Mouse (Mus musculus): Measurements from ENCODE around the gene Zer1. TPM values are rescaled to one million over a fixed set of nuclear protein-coding genes. Genes with fewer than 3 reads are reported as not detected.

Zer1 gene
- polyA plus RNA-seq (2015; fragmentation: Nextera tagmentation; extraction: Ambion mirVana) = 16.3 and 17.7 TPM in 2 replicates

DNA sequence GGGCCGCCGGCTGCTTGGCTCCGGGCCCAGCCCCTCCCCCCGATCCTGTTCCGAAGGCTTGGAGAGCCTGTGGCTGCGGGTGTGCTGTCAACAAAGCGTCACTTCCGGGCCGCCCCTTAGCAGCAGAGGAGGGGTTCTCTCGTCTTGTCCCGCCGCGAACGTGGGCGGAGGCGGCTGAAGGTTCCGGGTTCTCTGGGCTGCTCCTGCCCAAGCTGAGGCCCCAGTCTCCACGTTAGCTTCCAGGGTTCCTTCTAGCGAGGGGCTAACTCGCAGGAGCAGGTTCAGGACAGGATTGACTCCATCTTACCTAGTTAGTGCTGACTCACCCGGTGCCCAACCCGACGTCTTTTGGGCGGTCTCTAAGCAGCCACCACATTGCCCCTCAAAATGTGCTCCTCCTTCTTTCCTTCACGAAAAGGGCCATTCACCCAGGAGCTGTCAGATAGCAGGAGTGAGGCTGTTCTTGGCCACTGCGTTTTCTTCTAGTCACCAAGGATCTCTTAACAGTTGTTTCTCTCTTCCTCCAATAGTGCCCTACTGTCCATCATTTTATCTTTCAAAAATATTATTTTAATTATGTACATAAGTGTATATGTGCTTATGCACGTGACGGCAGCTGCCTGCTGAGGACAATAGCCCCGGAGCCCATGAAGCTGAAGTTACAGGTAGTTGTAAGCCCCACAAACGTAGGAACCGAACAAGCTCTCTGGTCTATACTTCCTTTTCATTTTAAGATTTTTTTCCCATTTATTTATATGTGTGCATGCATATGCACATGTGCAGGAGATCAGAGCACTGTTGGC lies at the start of gene Zer1:
Gene Zer1 (minus strand): TSS at position 114 of the 803 bp plus-strand sequence.

DNA sequence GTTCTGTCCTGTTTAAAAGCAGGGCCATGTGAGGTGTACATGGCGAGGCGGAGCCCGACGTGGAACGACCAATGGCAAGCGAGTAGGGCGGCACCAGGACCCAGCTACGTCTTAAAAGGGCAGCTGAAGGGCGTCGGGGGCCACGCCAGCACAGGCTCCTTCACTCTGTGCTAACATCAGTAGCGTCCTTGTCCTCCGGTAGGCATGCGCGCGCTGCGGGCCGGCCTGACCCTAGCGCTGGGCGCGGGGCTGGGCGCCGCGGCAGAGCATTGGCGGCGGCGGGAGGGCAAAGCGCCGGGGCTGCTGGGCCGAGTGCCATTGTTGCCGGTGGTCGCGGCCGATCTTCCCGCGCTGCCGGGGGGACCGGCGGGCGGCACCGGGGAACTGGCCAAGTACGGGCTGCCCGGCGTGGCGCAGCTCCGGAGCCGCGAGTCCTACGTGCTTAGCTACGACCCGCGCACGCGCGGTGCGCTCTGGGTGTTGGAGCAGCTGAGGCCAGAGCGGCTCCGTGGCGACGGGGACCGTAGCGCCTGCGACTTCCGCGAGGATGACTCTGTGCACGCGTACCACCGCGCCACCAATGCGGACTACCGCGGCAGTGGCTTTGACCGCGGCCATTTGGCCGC lies 47.1 kb upstream of the Zer1 start, which contains the start of gene Endog:
Gene Endog (plus strand): TSS at position 123 of the 626 bp plus-strand sequence.

DNA sequence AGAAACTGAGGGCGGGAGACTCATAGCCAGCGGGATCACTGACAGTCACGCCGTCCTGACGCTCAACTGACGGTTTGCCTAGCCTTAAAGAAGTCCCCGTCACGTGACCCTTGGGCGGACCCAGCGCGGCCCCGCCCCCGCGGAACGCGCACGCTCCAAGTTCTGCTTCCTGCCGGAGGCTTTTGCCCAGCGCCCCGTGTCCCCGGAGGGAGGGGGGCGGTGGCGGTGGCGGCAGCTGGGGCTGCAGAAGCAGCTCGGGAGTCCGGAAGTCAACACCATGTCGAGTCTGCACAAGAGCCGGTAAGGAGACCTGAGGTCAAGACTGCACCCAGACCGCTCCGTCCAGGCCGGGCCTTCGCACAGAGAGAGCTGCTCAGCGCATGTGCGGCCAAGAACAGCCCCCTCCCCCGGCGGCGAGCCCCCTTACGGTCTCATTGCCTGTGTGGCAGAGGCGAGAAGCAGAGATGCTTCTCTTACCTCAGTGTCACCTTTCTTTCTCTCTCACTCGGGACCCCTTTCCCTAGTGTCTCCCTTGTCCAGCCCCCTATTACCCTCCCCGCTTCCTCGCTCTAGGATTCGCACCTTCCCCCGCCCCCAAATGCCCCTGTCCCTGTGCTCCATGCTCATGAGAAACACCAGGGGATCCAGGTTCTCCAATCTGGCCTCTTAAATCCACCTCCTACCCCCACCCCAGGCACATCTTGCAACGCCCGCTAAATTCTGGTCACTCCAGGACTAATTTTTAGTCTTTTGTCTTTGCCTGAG lies 9.4 kb upstream of the Zer1 start, which contains the start of gene Tbc1d13:
Gene Tbc1d13 (plus strand): TSS at position 134 of the 765 bp plus-strand sequence.

DNA sequence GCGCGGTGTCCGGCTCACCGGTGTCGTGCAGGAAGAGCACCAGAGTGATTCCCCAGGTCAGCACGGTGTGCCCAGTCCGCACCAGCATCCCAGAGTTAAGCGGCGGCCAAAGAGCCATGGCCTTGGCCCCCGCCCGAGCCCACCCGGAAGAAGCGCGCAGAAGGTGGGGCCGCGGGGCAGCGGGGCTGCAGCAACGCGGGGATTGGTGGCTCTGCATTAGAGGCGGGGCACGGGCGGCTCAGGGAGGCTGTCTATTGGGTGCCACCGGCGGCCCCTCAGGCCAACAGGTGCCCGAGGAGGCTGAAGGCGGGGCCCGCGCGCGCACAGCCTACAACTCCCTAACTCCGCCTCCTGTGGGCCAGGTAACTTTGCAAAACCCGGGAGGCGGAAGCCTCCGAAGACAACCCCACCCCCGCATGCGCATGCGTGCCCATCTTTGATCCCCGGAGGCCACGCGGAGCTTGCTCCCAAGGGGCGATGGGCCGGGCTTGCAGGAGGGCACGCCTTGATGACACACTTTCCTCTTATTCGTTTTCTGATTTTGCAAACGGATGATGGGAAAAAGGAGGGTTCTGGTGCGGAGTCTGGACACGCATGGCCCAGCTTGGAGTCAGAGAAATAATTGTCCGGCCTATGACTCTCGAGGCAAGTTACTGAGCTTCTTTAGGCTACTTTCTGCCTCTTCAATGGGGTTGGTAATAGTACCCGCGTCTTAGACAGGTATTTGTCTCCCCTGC lies 30.7 kb downstream of the Zer1 start, which contains the start of gene Zdhhc12:
Gene Zdhhc12 (minus strand): TSS at position 178 of the 737 bp plus-strand sequence.

DNA sequence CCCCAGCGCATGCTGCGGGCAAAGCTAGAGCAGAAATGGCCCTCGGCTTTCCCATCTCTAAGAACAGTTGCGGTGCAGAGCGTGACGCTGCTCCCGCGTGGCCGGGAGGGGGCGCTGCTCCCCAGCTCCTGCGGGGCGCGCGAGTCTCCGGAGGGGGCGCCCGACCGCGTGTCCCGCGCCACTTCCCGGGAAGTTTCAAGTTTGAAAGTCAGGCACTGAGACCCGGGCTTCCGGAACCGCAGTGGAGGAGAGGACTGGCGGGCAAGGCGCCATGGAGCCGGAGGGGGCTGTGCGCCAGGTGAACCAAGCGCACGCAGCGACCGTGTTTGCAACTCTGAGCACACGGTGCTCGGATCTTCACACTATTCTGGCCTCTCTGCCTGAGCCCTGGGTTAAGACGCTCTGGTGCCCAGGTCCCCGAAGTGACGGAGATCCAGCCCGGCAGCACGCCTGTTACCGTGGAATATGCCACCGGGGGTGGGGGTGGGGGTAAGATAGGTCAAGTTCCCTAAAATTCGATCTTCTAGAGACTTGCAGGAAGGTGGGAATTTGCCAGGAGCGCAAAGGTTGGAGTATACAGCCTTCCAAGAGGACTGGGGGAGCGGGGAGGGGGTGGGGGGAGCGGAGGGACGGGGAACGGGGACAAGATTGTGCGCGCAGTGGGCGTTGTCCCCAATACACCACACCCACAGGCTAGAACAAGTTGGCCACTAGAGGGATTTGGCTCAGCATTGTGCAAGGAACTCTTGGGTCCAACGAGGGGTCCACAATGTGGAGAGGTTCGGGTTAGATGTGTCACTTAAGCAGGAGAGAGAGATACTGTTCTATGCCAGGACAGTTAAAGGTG lies 46.7 kb downstream of the Zer1 start, which contains the start of gene Pkn3:
Gene Pkn3 (plus strand): TSS at position 183 of the 847 bp plus-strand sequence.

DNA sequence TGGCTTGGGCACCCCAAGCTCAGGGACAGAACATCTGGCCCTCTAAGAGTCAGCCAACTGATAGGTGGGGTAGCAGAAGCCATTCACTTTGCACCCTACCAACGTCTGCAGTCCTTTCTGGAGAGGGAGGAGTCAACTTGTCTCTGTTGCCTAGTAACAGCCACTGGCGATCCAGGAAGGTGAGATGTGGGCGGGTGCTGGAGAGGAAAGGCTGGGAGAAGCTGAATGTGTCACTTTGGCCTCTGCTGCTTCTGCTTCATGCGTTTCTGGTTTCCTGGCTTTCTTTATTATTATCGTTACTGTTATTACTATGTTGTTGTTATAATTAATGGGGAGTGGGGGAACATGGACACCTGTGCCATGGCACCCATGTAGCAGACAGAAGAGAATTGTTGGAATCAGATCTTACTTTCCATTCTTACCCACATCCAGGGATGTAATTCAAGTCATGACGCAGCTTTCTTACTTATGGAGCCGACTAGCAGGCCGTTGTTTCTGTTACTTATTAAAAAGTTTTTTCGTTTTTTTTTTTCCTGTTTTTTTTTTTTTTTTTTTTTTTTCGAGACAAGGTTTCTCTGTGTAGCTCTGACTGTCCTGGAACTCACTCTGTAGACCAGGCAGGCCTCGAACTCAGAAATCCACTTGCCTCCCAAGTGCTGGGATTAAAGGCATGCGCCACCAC lies 67.0 kb downstream of the Zer1 start, which contains the start of gene Set:
Gene Set (plus strand): TSS at position 156 of the 682 bp plus-strand sequence.

DNA sequence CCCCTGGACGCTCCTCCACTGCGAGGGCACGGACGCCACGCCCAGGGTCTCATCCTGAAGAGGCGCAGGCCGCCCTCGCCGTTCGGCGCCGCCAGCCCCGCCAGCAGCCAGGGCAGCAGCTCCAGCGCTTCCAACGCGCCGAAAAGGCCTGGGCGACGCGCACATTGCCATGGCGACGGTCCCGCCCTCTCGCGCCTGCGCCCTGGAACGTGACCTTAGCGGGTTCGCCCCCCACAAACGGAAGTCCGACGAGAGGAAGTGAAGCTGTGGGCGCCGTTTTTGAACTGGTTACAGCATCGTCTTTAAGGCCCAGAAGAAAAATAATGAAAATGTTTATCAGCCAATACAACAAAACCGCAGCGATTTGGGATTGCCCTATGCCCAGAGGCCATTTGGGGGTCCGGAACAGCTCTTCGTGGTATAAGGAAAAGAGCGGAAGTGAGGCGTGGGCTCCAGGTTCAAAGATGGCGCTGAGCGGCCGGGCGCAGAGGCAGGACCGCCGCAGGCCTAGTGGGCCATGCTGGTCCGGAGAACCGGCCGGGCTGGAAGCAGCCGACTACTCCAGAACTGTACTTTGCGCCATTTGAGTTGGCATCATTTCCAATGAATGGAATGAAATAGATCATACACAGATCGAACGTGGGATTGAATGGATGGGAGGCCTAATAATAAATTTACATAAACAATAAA lies 75.5 kb downstream of the Zer1 start, which contains the start of gene Wdr34:
Gene Wdr34 (minus strand): TSS at position 183 of the 690 bp plus-strand sequence.

Other genes with a start within 250 kb of the Zer1 start
- gene Odf2, start 235.4 kb downstream of the Zer1 start, polyA plus RNA-seq (2015; fragmentation: Nextera tagmentation; extraction: Ambion mirVana) = 59.9 and 65.7 TPM in 2 replicates
- gene Gle1, start 189.2 kb downstream of the Zer1 start, polyA plus RNA-seq (2015; fragmentation: Nextera tagmentation; extraction: Ambion mirVana) = 39.7 and 44.2 TPM in 2 replicates
- 183 and 244 TPM in 2 replicates for gene Sptan1, start 159.0 kb downstream of the Zer1 start, polyA plus RNA-seq (2015; fragmentation: Nextera tagmentation; extraction: Ambion mirVana)
- gene Wdr34, start 75.7 kb downstream of the Zer1 start, polyA plus RNA-seq (2015; fragmentation: Nextera tagmentation; extraction: Ambion mirVana) = 57.4 and 65.7 TPM in 2 replicates
- gene Set, start 67.2 kb downstream of the Zer1 start, polyA plus RNA-seq (2015; fragmentation: Nextera tagmentation; extraction: Ambion mirVana) = 280 and 287 TPM in 2 replicates
- 0.87 and 1.0 TPM in 2 replicates for gene Pkn3, start 46.9 kb downstream of the Zer1 start, polyA plus RNA-seq (2015; fragmentation: Nextera tagmentation; extraction: Ambion mirVana)
- gene Zdhhc12, start 30.9 kb downstream of the Zer1 start, polyA plus RNA-seq (2015; fragmentation: Nextera tagmentation; extraction: Ambion mirVana) = 35.6 and 39.5 TPM in 2 replicates
- gene Tbc1d13, start 9.2 kb upstream of the Zer1 start, polyA plus RNA-seq (2015; fragmentation: Nextera tagmentation; extraction: Ambion mirVana) = 9.2 and 10.8 TPM in 2 replicates
- gene Endog, start 46.9 kb upstream of the Zer1 start, polyA plus RNA-seq (2015; fragmentation: Nextera tagmentation; extraction: Ambion mirVana) = 52.6 and 59.4 TPM in 2 replicates
- gene Spout1, start 53.9 kb upstream of the Zer1 start, polyA plus RNA-seq (2015; fragmentation: Nextera tagmentation; extraction: Ambion mirVana) = 52.8 and 64.2 TPM in 2 replicates
- gene Kyat1, start 81.3 kb upstream of the Zer1 start, polyA plus RNA-seq (2015; fragmentation: Nextera tagmentation; extraction: Ambion mirVana) = 17.1 and 18.6 TPM in 2 replicates
- gene Lrrc8a, start 113.1 kb upstream of the Zer1 start, polyA plus RNA-seq (2015; fragmentation: Nextera tagmentation; extraction: Ambion mirVana) = 60.2 and 61.1 TPM in 2 replicates
- 0.09 and 0.15 TPM in 2 replicates for gene Gm28035, start 116.0 kb upstream of the Zer1 start, polyA plus RNA-seq (2015; fragmentation: Nextera tagmentation; extraction: Ambion mirVana)
- 7.3 and 8.3 TPM in 2 replicates for gene Phyhd1, start 141.6 kb upstream of the Zer1 start, polyA plus RNA-seq (2015; fragmentation: Nextera tagmentation; extraction: Ambion mirVana)
- not detected in 2 replicates for gene Gm28038, start 156.5 kb upstream of the Zer1 start, polyA plus RNA-seq (2015; fragmentation: Nextera tagmentation; extraction: Ambion mirVana)
- 42.0 and 45.1 TPM in 2 replicates for gene Dolk, start 161.7 kb upstream of the Zer1 start, polyA plus RNA-seq (2015; fragmentation: Nextera tagmentation; extraction: Ambion mirVana)
- 10.0 and 11.1 TPM in 2 replicates for gene Nup188, start 161.8 kb upstream of the Zer1 start, polyA plus RNA-seq (2015; fragmentation: Nextera tagmentation; extraction: Ambion mirVana)
- gene Sh3glb2, start 234.8 kb upstream of the Zer1 start, polyA plus RNA-seq (2015; fragmentation: Nextera tagmentation; extraction: Ambion mirVana) = 180 and 203 TPM in 2 replicates
- 33.5 and 36.1 TPM in 2 replicates for gene Miga2, start 239.6 kb upstream of the Zer1 start, polyA plus RNA-seq (2015; fragmentation: Nextera tagmentation; extraction: Ambion mirVana)